Mouse (Mus musculus) MEL (cell line): ENCODE measurements around the gene Ppp4c. TPM values are rescaled to one million over a fixed set of nuclear protein-coding genes. Genes with fewer than 3 reads are reported as not detected.

ENCODE experiments used
- DNase-seq: peaks from one replicate; pipeline ENCODE4 v3.0.0; 2011; ENCODE audit warnings: low read depth, low spot score
- H3K27ac ChIP-seq: 2 replicates; pipeline ENCODE4 v1.5.1; 2012; ENCODE audit warnings: low read depth, mild to moderate bottlenecking, control low read depth, low read length, moderate library complexity; ENCODE audit not compliant: control insufficient read depth
- H3K27me3 ChIP-seq, 2 experiments: fragments of 150-350 bp in 1 of 2; sonication (generic) in 1 of 2; 2 replicates each; pipeline ENCODE4 v1.6.1; 2012; ENCODE audit warnings: low read length in 2 of 2, mild to moderate bottlenecking in 2 of 2, improper control_type of control experiment in 1 of 2, moderate library complexity in 1 of 2; ENCODE audit not compliant: insufficient read depth in 2 of 2, control insufficient read depth in 1 of 2
- H3K36me3 ChIP-seq, 2 experiments: 2 replicates each; pipeline ENCODE4 v1.6.1; 2012 to 2014; ENCODE audit warnings: low read length in 2 of 2, improper control_type of control experiment in 1 of 2, inconsistent platforms in 1 of 2, mild to moderate bottlenecking in 1 of 2; ENCODE audit not compliant: insufficient read depth in 2 of 2, control insufficient read depth in 1 of 2
- H3K4me1 ChIP-seq, 2 experiments: fragments of 150-350 bp in 1 of 2; sonication (generic) in 1 of 2; 2 replicates each; pipeline ENCODE4 v1.6.1; 2012; ENCODE audit warnings: low read length in 2 of 2, improper control_type of control experiment in 1 of 2, mild to moderate bottlenecking in 1 of 2; ENCODE audit not compliant: insufficient read depth in 2 of 2, control insufficient read depth in 1 of 2
- H3K4me3 ChIP-seq, 2 experiments: fragments of 150-350 bp in 1 of 2; sonication (generic) in 1 of 2; 2 replicates each; pipeline ENCODE4 v1.5.1; 2012; ENCODE audit warnings: low read depth in 2 of 2, low read length in 2 of 2, mild to moderate bottlenecking in 2 of 2, moderate library complexity in 2 of 2, control low read depth in 1 of 2, improper control_type of control experiment in 1 of 2; ENCODE audit not compliant: control insufficient read depth in 1 of 2, insufficient read depth in 1 of 2
- H3K79me2 ChIP-seq: 2 replicates; pipeline ENCODE4 v1.6.1; 2012; ENCODE audit warnings: mild to moderate bottlenecking, low read length, moderate library complexity; ENCODE audit not compliant: control insufficient read depth, poor library complexity, insufficient read depth
- H3K9ac ChIP-seq: 2 replicates; pipeline ENCODE4 v1.6.1; 2012; ENCODE audit warnings: low read depth, mild to moderate bottlenecking, control low read depth, low read length, moderate library complexity; ENCODE audit not compliant: control insufficient read depth, poor library complexity, severe bottlenecking
- H3K9me3 ChIP-seq: fragments of 150-350 bp; sonication (generic); replicated peaks from 2 replicates; pipeline ENCODE4 v1.6.1; 2012; ENCODE audit warnings: mild to moderate bottlenecking, low read length, improper control_type of control experiment, moderate library complexity; ENCODE audit not compliant: insufficient read depth
- BHLHE40 ChIP-seq: IDR thresholded peaks from 2 replicates; pipeline ENCODE4 v1.6.1; 2012; ENCODE audit warnings: low read depth, mild to moderate bottlenecking, inconsistent platforms, low read length, improper control_type of control experiment, borderline replicate concordance
- CHD1 ChIP-seq: IDR thresholded peaks from 2 replicates; pipeline ENCODE4 v1.6.1; 2012; ENCODE audit warnings: low read depth, mild to moderate bottlenecking, inconsistent platforms, low read length, improper control_type of control experiment
- CTCF ChIP-seq, 3 experiments: IDR thresholded peaks in 2 of 3; conservative IDR thresholded peaks in 1 of 3; 2 replicates each; pipeline ENCODE4 v1.5.1; 2011 to 2012; ENCODE audit warnings: low read length in 3 of 3, low read depth in 2 of 3, mild to moderate bottlenecking in 2 of 3, improper control_type of control experiment in 1 of 3, inconsistent platforms in 1 of 3, mixed read lengths in 1 of 3, moderate library complexity in 1 of 3; ENCODE audit not compliant: control insufficient read depth in 1 of 3, insufficient read depth in 1 of 3, poor library complexity in 1 of 3, severe bottlenecking in 1 of 3
- E2F4 ChIP-seq: IDR thresholded peaks from 2 replicates; pipeline ENCODE4 v1.6.1; 2011; ENCODE audit warnings: low read depth, low read length, improper control_type of control experiment, borderline replicate concordance
- ELF1 ChIP-seq: IDR thresholded peaks from 2 replicates; pipeline ENCODE4 v1.6.1; 2014; ENCODE audit warnings: low read depth, mild to moderate bottlenecking, inconsistent platforms, low read length, improper control_type of control experiment, moderate library complexity
- EP300 ChIP-seq, 2 experiments: IDR thresholded peaks; 2 replicates each; pipeline ENCODE4 v1.6.1; 2011; ENCODE audit warnings: improper control_type of control experiment in 2 of 2, low read length in 2 of 2, low read depth in 1 of 2, mild to moderate bottlenecking in 1 of 2
- ETS1 ChIP-seq: IDR thresholded peaks from 2 replicates; pipeline ENCODE4 v1.6.1; 2012; ENCODE audit warnings: low read depth, mild to moderate bottlenecking, inconsistent platforms, low read length, improper control_type of control experiment, moderate library complexity
- GABPA ChIP-seq: IDR thresholded peaks from 2 replicates; pipeline ENCODE4 v1.6.1; 2012; ENCODE audit warnings: low read depth, mild to moderate bottlenecking, inconsistent platforms, low read length, improper control_type of control experiment, moderate library complexity
- GATA1 ChIP-seq: IDR thresholded peaks from 2 replicates; pipeline ENCODE4 v1.6.1; 2011; ENCODE audit warnings: low read depth, low read length, improper control_type of control experiment
- HCFC1 ChIP-seq: IDR thresholded peaks from 2 replicates; pipeline ENCODE4 v1.6.1; 2012; ENCODE audit warnings: low read depth, mild to moderate bottlenecking, inconsistent platforms, low read length, improper control_type of control experiment, moderate library complexity
- JUND ChIP-seq: IDR thresholded peaks from 2 replicates; pipeline ENCODE4 v1.6.1; 2011; ENCODE audit warnings: low read depth, mild to moderate bottlenecking, improper control_type of control experiment, low read length
- KAT2A ChIP-seq: conservative IDR thresholded peaks from 2 replicates; pipeline ENCODE4 v1.6.1; 2012; ENCODE audit warnings: low read depth, low read length, improper control_type of control experiment, inconsistent platforms
- MAFK ChIP-seq: IDR thresholded peaks from 2 replicates; pipeline ENCODE4 v1.6.1; 2011; ENCODE audit warnings: low read depth, mild to moderate bottlenecking, low read length, improper control_type of control experiment, borderline replicate concordance
- MAX ChIP-seq: IDR thresholded peaks from 2 replicates; pipeline ENCODE4 v1.6.1; 2011; ENCODE audit warnings: low read length, improper control_type of control experiment
- MAZ ChIP-seq: IDR thresholded peaks from 2 replicates; pipeline ENCODE4 v1.6.1; 2012; ENCODE audit warnings: low read depth, mild to moderate bottlenecking, inconsistent platforms, low read length, improper control_type of control experiment
- MEF2A ChIP-seq: IDR thresholded peaks from 2 replicates; pipeline ENCODE4 v1.6.1; 2014; ENCODE audit warnings: low read depth, mild to moderate bottlenecking, inconsistent platforms, low read length, improper control_type of control experiment; ENCODE audit not compliant: poor library complexity, insufficient replicate concordance, severe bottlenecking; ENCODE audit errors: extremely low read depth
- MXI1 ChIP-seq: IDR thresholded peaks from 2 replicates; pipeline ENCODE4 v1.6.1; 2011; ENCODE audit warnings: mild to moderate bottlenecking, low read depth, low read length, improper control_type of control experiment
- MYB ChIP-seq: IDR thresholded peaks from 2 replicates; pipeline ENCODE4 v1.6.1; 2011; ENCODE audit warnings: mild to moderate bottlenecking, low read depth, low read length, improper control_type of control experiment
- NELFE ChIP-seq: IDR thresholded peaks from 2 replicates; pipeline ENCODE4 v1.6.1; 2011; ENCODE audit warnings: low read depth, low read length, improper control_type of control experiment
- NRF1 ChIP-seq: IDR thresholded peaks from 2 replicates; pipeline ENCODE4 v1.6.1; 2014; ENCODE audit warnings: low read depth, mild to moderate bottlenecking, inconsistent platforms, low read length, improper control_type of control experiment, moderate library complexity; ENCODE audit not compliant: poor library complexity, insufficient read depth, severe bottlenecking
- POLR2A ChIP-seq, 2 experiments: IDR thresholded peaks; 2 replicates each; pipeline ENCODE4 v1.6.1; 2011 to 2012; ENCODE audit warnings: low read length in 2 of 2, mild to moderate bottlenecking in 2 of 2, control low read depth in 1 of 2, improper control_type of control experiment in 1 of 2, low read depth in 1 of 2, moderate library complexity in 1 of 2; ENCODE audit not compliant: control insufficient read depth in 1 of 2, insufficient read depth in 1 of 2, poor library complexity in 1 of 2
- POLR2AphosphoS2 ChIP-seq: IDR thresholded peaks from 2 replicates; pipeline ENCODE4 v1.6.1; 2011; ENCODE audit warnings: low read length, improper control_type of control experiment
- POLR2AphosphoS5 ChIP-seq: IDR thresholded peaks from 2 replicates; pipeline ENCODE4 v1.6.1; 2012; ENCODE audit warnings: low read depth, borderline replicate concordance, mild to moderate bottlenecking, inconsistent platforms, low read length, moderate library complexity, mixed read lengths
- RAD21 ChIP-seq: IDR thresholded peaks from 2 replicates; pipeline ENCODE4 v1.6.1; 2011; ENCODE audit warnings: mild to moderate bottlenecking, low read depth, low read length, improper control_type of control experiment
- RCOR1 ChIP-seq: IDR thresholded peaks from 2 replicates; pipeline ENCODE4 v1.6.1; 2012; ENCODE audit warnings: low read depth, mild to moderate bottlenecking, inconsistent platforms, low read length, improper control_type of control experiment
- SIN3A ChIP-seq: IDR thresholded peaks from 2 replicates; pipeline ENCODE4 v1.6.1; 2012; ENCODE audit warnings: low read length, improper control_type of control experiment, inconsistent platforms
- SMC3 ChIP-seq: IDR thresholded peaks from 2 replicates; pipeline ENCODE4 v1.6.1; 2011; ENCODE audit warnings: low read depth, low read length, improper control_type of control experiment
- TAL1 ChIP-seq: IDR thresholded peaks from 2 replicates; pipeline ENCODE4 v1.6.1; 2012; ENCODE audit warnings: mild to moderate bottlenecking, inconsistent platforms, low read length, moderate library complexity, mixed read lengths
- TBP ChIP-seq: IDR thresholded peaks from 2 replicates; pipeline ENCODE4 v1.8.0; 2011; ENCODE audit warnings: low read depth, low read length, improper control_type of control experiment
- TCF12 ChIP-seq: IDR thresholded peaks from 2 replicates; pipeline ENCODE4 v1.6.1; 2014; ENCODE audit warnings: low read depth, mild to moderate bottlenecking, inconsistent platforms, low read length, improper control_type of control experiment, moderate library complexity
- UBTF ChIP-seq: IDR thresholded peaks from 2 replicates; pipeline ENCODE4 v1.6.1; 2012; ENCODE audit warnings: low read depth, mild to moderate bottlenecking, inconsistent platforms, low read length, improper control_type of control experiment, moderate library complexity, borderline replicate concordance; ENCODE audit not compliant: insufficient read depth
- USF1 ChIP-seq: IDR thresholded peaks from 2 replicates; pipeline ENCODE4 v1.6.1; 2014; ENCODE audit warnings: low read depth, mild to moderate bottlenecking, inconsistent platforms, low read length, improper control_type of control experiment, moderate library complexity
- USF2 ChIP-seq, 2 experiments: IDR thresholded peaks; 2 replicates each; pipeline ENCODE4 v1.6.1; 2011 to 2012; ENCODE audit warnings: improper control_type of control experiment in 2 of 2, low read length in 2 of 2, borderline replicate concordance in 1 of 2, inconsistent platforms in 1 of 2, low read depth in 1 of 2, mild to moderate bottlenecking in 1 of 2; ENCODE audit not compliant: insufficient read depth in 1 of 2
- ZC3H11A ChIP-seq: IDR thresholded peaks from 2 replicates; pipeline ENCODE4 v1.6.1; 2012; ENCODE audit warnings: low read depth, mild to moderate bottlenecking, inconsistent platforms, low read length, improper control_type of control experiment
- ZKSCAN1 ChIP-seq: IDR thresholded peaks from 2 replicates; pipeline ENCODE4 v1.6.1; 2012; ENCODE audit warnings: low read depth, mild to moderate bottlenecking, inconsistent platforms, low read length, improper control_type of control experiment, moderate library complexity
- ZMIZ1 ChIP-seq: IDR thresholded peaks from 2 replicates; pipeline ENCODE4 v1.6.1; 2012; ENCODE audit warnings: low read depth, mild to moderate bottlenecking, inconsistent platforms, low read length, improper control_type of control experiment, moderate library complexity
- ZNF384 ChIP-seq: IDR thresholded peaks from 2 replicates; pipeline ENCODE4 v1.6.1; 2012; ENCODE audit warnings: low read depth, mild to moderate bottlenecking, inconsistent platforms, low read length, improper control_type of control experiment
- polyA plus RNA-seq, 2 experiments: library from polyadenylated mRNA; stranded (reverse) in 1 of 2; unstranded in 1 of 2; fragments of >175 nt in 1 of 2; fragments of >200 nt in 1 of 2; gene quantifications; 2 replicates each; pipeline versions ENCODE4 v1.2.1 to v1.2.4; 2012; ENCODE audit warnings: low replicate concordance in 2 of 2, low read depth in 1 of 2; ENCODE audit not compliant: insufficient read length in 2 of 2, insufficient read depth in 1 of 2, missing spikeins in 1 of 2
- total RNA-seq: library from RNA; depleted of rRNA; stranded (reverse); fragments of 300-350 nt; gene quantifications from 2 replicates; pipeline ENCODE4 v1.2.3, GENCODE M21; 2012

Ppp4c gene
- total and polyA plus RNA-seq, 3 experiments, result 257 to 540 (median 265) TPM

GRCm38 (mm10) chr7:126770784-126771183, 21.5 kb downstream of the Ppp4c start:
- Histone ChIP-seq H3K9me3 (no peaks in the 10 kb centered on the region), H3K4me1 (peaks cover 5 to 10% of the 10 kb centered on the region in 2 experiments; a peak in 2 of 4 replicates), H3K27me3 (no peaks in the 10 kb centered on the region), H3K9ac (peak overlapping the region; percentile 65), H3K27ac (peak overlapping the region; percentile 53), H3K79me2 (no peaks in the 10 kb centered on the region), H3K4me3 (peak overlapping the region; percentile 70 to 75), H3K36me3 (peaks cover 0 to 12% of the 10 kb centered on the region in 2 experiments; a peak in 2 of 4 replicates)
- peak; percentile 91 for DNase-seq
- peak; percentile 37; the same call in 1 of the 2 replicates for TF ChIP-seq HCFC1
- TF ChIP-seq ZKSCAN1, result no peak
- TF ChIP-seq GABPA, result no peak
- TF ChIP-seq POLR2A (IDR thresholded peaks at IDR 0.05; ENCODE audit: control insufficient read depth in 1 of 2, insufficient read depth in 1 of 2, low read depth in 1 of 2, low read length in 2 of 2, poor library complexity in 1 of 2), result peak; percentile 50 to 51; a peak in 2 of 4 replicates
- TF ChIP-seq KAT2A, result no peak
- no peak for TF ChIP-seq POLR2AphosphoS2
- no peak for TF ChIP-seq TAL1
- TF ChIP-seq USF2 (IDR thresholded peaks at IDR 0.05; ENCODE audit: borderline replicate concordance in 1 of 2, insufficient read depth in 1 of 2, low read depth in 1 of 2, low read length in 2 of 2), result no peak
- peak; percentile 77; the same call in 1 of the 2 replicates for TF ChIP-seq MAZ
- TF ChIP-seq GATA1, result no peak
- 0 out of 2 replicates have a peak, but pooled peaks have one; percentile 29 for TF ChIP-seq TCF12
- TF ChIP-seq TBP, result peak; percentile 35; the same call in 1 of the 2 replicates
- TF ChIP-seq SIN3A, result no peak; the same call in 1 of the 2 replicates
- TF ChIP-seq ZMIZ1, result no peak
- no peak for TF ChIP-seq RAD21
- no peak for TF ChIP-seq ZC3H11A
- TF ChIP-seq ETS1, result peak; percentile 44; the same call in 1 of the 2 replicates
- no peak for TF ChIP-seq E2F4
- no peak for TF ChIP-seq UBTF
- 0 out of 4 replicates have a peak, but pooled peaks have one; percentile 11 to 27 for TF ChIP-seq EP300 (IDR thresholded peaks at IDR 0.05; ENCODE audit: low read depth in 1 of 2, low read length in 2 of 2)
- TF ChIP-seq JUND, result no peak
- TF ChIP-seq BHLHE40, result no peak
- TF ChIP-seq CHD1, result no peak
- no peak; the same call in 1 of the 2 replicates for TF ChIP-seq MYB
- TF ChIP-seq ELF1, result no peak
- TF ChIP-seq POLR2AphosphoS5, result no peak
- TF ChIP-seq MXI1, result 0 out of 2 replicates have a peak, but pooled peaks have one; percentile 30
- TF ChIP-seq CTCF (IDR thresholded peaks at IDR 0.05 in 2 of 3, conservative IDR thresholded peaks at IDR 0.05 in 1 of 3; ENCODE audit: control insufficient read depth in 1 of 3, insufficient read depth in 1 of 3, low read depth in 2 of 3, low read length in 3 of 3, poor library complexity in 1 of 3, severe bottlenecking in 1 of 3), result no peak
- TF ChIP-seq MAX, result peak; percentile 56; the same call in 1 of the 2 replicates
- 0 out of 2 replicates have a peak, but pooled peaks have one; percentile 13 for TF ChIP-seq RCOR1
- TF ChIP-seq NELFE, result no peak
- no peak for TF ChIP-seq MEF2A
- TF ChIP-seq USF1, result peak; percentile 40; the same call in 1 of the 2 replicates
- TF ChIP-seq ZNF384, result no peak
- no peak for TF ChIP-seq MAFK
- no peak for TF ChIP-seq NRF1
- TF ChIP-seq SMC3, result no peak
